Mouse (Mus musculus): ENCODE measurements around the gene Sdsl.
A peak's percentile ranks its signal among the peaks of the same experiment; 100 is the strongest.

Gene Sdsl

GRCm38 (mm10) chr5:120495064-120495702 lies 22.6 kb upstream of the Sdsl start:
- no peak for DNase-seq (ENCODE audit: low spot score in 2 of 2)

GRCm38 (mm10) chr5:120493873-120494395 lies 21.3 kb upstream of the Sdsl start:
- no peak for DNase-seq (ENCODE audit: low spot score in 2 of 2)

GRCm38 (mm10) chr5:120493440-120493839 lies 20.8 kb upstream of the Sdsl start:
- DNase-seq (ENCODE audit: low spot score in 2 of 2): no peak

- peak in 1 of 2 experiments; percentile 48 for DNase-seq (ENCODE audit: low spot score in 2 of 2)
Observed at GRCm38 (mm10) chr5:120492437-120492836, 19.8 kb upstream of the Sdsl start.

GRCm38 (mm10) chr5:120490679-120491192 lies 18.1 kb upstream of the Sdsl start:
- DNase-seq (ENCODE audit: low spot score in 2 of 2): no peak

GRCm38 (mm10) chr5:120487844-120488243 lies 15.2 kb upstream of the Sdsl start:
- DNase-seq (ENCODE audit: low spot score in 2 of 2): no peak

- DNase-seq (ENCODE audit: low spot score in 2 of 2): no peak
Observed at GRCm38 (mm10) chr5:120483399-120483798, 10.8 kb upstream of the Sdsl start.

- no peak for DNase-seq (ENCODE audit: low spot score in 2 of 2)
Observed at GRCm38 (mm10) chr5:120481205-120481604, 8.6 kb upstream of the Sdsl start.

GRCm38 (mm10) chr5:120479538-120479937 lies 6.9 kb upstream of the Sdsl start:
- no peak for DNase-seq (ENCODE audit: low spot score in 2 of 2)

- no peak for DNase-seq (ENCODE audit: low spot score in 2 of 2)
Observed at GRCm38 (mm10) chr5:120477993-120478392, 5.4 kb upstream of the Sdsl start.

GRCm38 (mm10) chr5:120476296-120476695 lies 3.7 kb upstream of the Sdsl start, which contains the start of gene Sds:
Sds (plus strand) TSS chr5:120476526.
- no peak for DNase-seq (ENCODE audit: low spot score in 2 of 2)

- no peak for DNase-seq (ENCODE audit: low spot score in 2 of 2)
Observed at GRCm38 (mm10) chr5:120475861-120476260, 3.3 kb upstream of the Sdsl start.

- no peak for DNase-seq (ENCODE audit: low spot score in 2 of 2)
Observed at GRCm38 (mm10) chr5:120473361-120473760, 751 bp upstream of the Sdsl start.

- no peak for DNase-seq (ENCODE audit: low spot score in 2 of 2)
Observed at GRCm38 (mm10) chr5:120471538-120471937, 1.1 kb downstream of the Sdsl start.

GRCm38 (mm10) chr5:120468830-120469229 lies 3.8 kb downstream of the Sdsl start:
- DNase-seq (ENCODE audit: low spot score in 2 of 2): no peak

GRCm38 (mm10) chr5:120468336-120468735 lies 4.3 kb downstream of the Sdsl start:
- DNase-seq (ENCODE audit: low spot score in 2 of 2): no peak

- no peak for DNase-seq (ENCODE audit: low spot score in 2 of 2)
Observed at GRCm38 (mm10) chr5:120467026-120467425, 5.6 kb downstream of the Sdsl start.

- peak in 1 of 2 experiments; percentile 81 for DNase-seq (ENCODE audit: low spot score in 2 of 2)
Observed at GRCm38 (mm10) chr5:120465860-120466259, 6.8 kb downstream of the Sdsl start.

- DNase-seq (ENCODE audit: low spot score in 2 of 2): peak; percentile 67 to 84
Observed at GRCm38 (mm10) chr5:120465062-120465461, 7.5 kb downstream of the Sdsl start.

GRCm38 (mm10) chr5:120464321-120464720 lies 8.3 kb downstream of the Sdsl start:
- DNase-seq (ENCODE audit: low spot score in 2 of 2): peak; percentile 35 to 66

- DNase-seq (ENCODE audit: low spot score in 2 of 2): no peak
Observed at GRCm38 (mm10) chr5:120461902-120462301, 10.7 kb downstream of the Sdsl start.

GRCm38 (mm10) chr5:120459133-120459532 lies 13.5 kb downstream of the Sdsl start:
- DNase-seq (ENCODE audit: low spot score in 2 of 2): peak in 1 of 2 experiments; percentile 69

GRCm38 (mm10) chr5:120457628-120458027 lies 15.0 kb downstream of the Sdsl start:
- peak; percentile 60 to 81 for DNase-seq (ENCODE audit: low spot score in 2 of 2)

Data from spleen, postnatal 10 days (tissue).